ENCODE assay signal across 32 mouse cellular contexts in genomic region chr7:6378441-6378840, GRCm38 (mm10). TPM values are rescaled to one million over a fixed set of nuclear protein-coding genes. Genes with fewer than 3 reads are reported as not detected.
DNase-seq lines count a peak whose midpoint lies in the region; ATAC-seq and TF ChIP-seq lines count a peak whose summit lies in the region.
"Had no signal": no experiment of that assay in that cellular context is flagged by ENCODE, and none has a peak within 500 bp of the region (broad histone marks: within the 10 kb centered on the region; RNA-seq: fewer than 3 reads in every experiment).

No protein-coding gene starts in this region.

- H3K27ac ChIP-seq in layer of hippocampus, adult 2 months: peak overlapping the region; percentile 4; the same call in 1 of the 2 replicates
- no peak overlapping the region for H3K27ac ChIP-seq in neural tube, embryonic 15.5 days (replicated peaks)
- H3K27ac ChIP-seq: embryonic facial prominence, embryonic 10.5 days; forebrain, embryonic 10.5 days; heart, embryonic 13.5 days; kidney, embryonic 15.5 days; liver, embryonic 12.5 days; stomach, postnatal 0 days had no signal

- no peak overlapping the region for H3K9ac ChIP-seq in neural tube, embryonic 15.5 days (replicated peaks)
- H3K9ac ChIP-seq: heart, embryonic 13.5 days; kidney, embryonic 15.5 days; liver, embryonic 12.5 days had no signal

- no peaks in the 10 kb centered on the region for H3K27me3 ChIP-seq in neural tube, embryonic 15.5 days (replicated peaks)
- H3K27me3 ChIP-seq: heart, embryonic 13.5 days; kidney, embryonic 15.5 days; liver, embryonic 12.5 days; Patski had no signal

- peaks cover 21% of the 10 kb centered on the region for H3K36me3 ChIP-seq in neural tube, embryonic 15.5 days
- H3K36me3 ChIP-seq: embryonic facial prominence, embryonic 10.5 days; forebrain, embryonic 10.5 days; kidney, embryonic 15.5 days had no signal

- ATAC-seq in neural tube, embryonic 15.5 days (ENCODE audit: low FRiP score): no peak
- ATAC-seq: forebrain, embryonic 16.5 days; intestine, postnatal 0 days; liver, embryonic 12.5 days; Patski had no signal

- no peak for TF ChIP-seq CTCF in layer of hippocampus, adult 2 months (conservative IDR thresholded peaks at IDR 0.05)

- no peak overlapping the region for H3K4me2 ChIP-seq in neural tube, embryonic 15.5 days
- H3K4me2 ChIP-seq: heart, embryonic 13.5 days; kidney, embryonic 15.5 days; liver, embryonic 12.5 days; midbrain, embryonic 11.5 days had no signal

- H3K4me1 ChIP-seq in neural tube, embryonic 15.5 days: peaks cover 12% of the 10 kb centered on the region

- no peaks in the 10 kb centered on the region for H3K9me3 ChIP-seq in neural tube, embryonic 15.5 days (replicated peaks)
- H3K9me3 ChIP-seq: embryonic facial prominence, embryonic 10.5 days; heart, embryonic 13.5 days; kidney, embryonic 15.5 days; liver, embryonic 12.5 days had no signal

- WGBS in neural tube, embryonic 15.5 days: 84% methylated on average over 8 of the region's 8 CpGs

- H3K4me3 ChIP-seq in layer of hippocampus, adult 2 months: no peak overlapping the region
- H3K4me3 ChIP-seq in neural tube, embryonic 15.5 days (replicated peaks): no peak overlapping the region
- H3K4me3 ChIP-seq: embryonic facial prominence, embryonic 10.5 days; forebrain, embryonic 10.5 days; heart, embryonic 13.5 days; kidney, embryonic 15.5 days; liver, embryonic 12.5 days had no signal

- DNase-seq in layer of hippocampus, adult 2 months (ENCODE audit: low spot score in 2 of 2): peak; percentile 55 to 63
- DNase-seq in layer of hippocampus, postnatal 25 days (ENCODE audit: extremely low spot score in 1 of 2, low spot score in 1 of 2): no peak
- peak; percentile 24 to 27 for DNase-seq in frontal cortex, postnatal 14 days (ENCODE audit: low spot score in 2 of 2)
- DNase-seq in left cerebral cortex, adult 9 months (ENCODE audit: low spot score in 2 of 2): peak; percentile 55 to 82
- DNase-seq in right cerebral cortex, postnatal 14 days: peak; percentile 24
- no peak for DNase-seq in spleen, postnatal 14 days (ENCODE audit: low spot score in 2 of 2)
- DNase-seq in kidney, adult 18-20 months: no peak
- DNase-seq: cerebellum, adult 11-12 months; cerebellum, postnatal 10 days; heart, adult 11 months; heart, postnatal 14 days; kidney, postnatal 4 days; lung, adult 18-20 months; lung, postnatal 10 days had no signal

RNA-seq across cellular contexts. Expression of gene Zfp28, which starts 4.7 kb away (rescaled TPM):
- 1 to 10 TPM; 6.7 to 9.6 TPM for total RNA-seq in layer of hippocampus, adult 2 months (2021)
- total RNA-seq in layer of hippocampus, postnatal 25 days (2021): 1 to 10 TPM; 6.7 to 7.8 TPM
- polyA plus RNA-seq in neural tube, embryonic 15.5 days (2015; fragmentation: Nextera tagmentation; extraction: Ambion mirVana): 13.2 and 13.8 TPM in 2 replicates

RNA-seq across cellular contexts. Expression of gene Zfp78, which starts 15.4 kb away (rescaled TPM):
- 1 to 10 TPM; 4.7 to 5.0 TPM for total RNA-seq in layer of hippocampus, adult 2 months (2021)
- 1 to 10 TPM; 3.8 to 5.6 TPM for total RNA-seq in layer of hippocampus, postnatal 25 days (2021)
- polyA plus RNA-seq in neural tube, embryonic 15.5 days (2015; fragmentation: Nextera tagmentation; extraction: Ambion mirVana): 4.0 and 5.9 TPM in 2 replicates

RNA-seq across cellular contexts. Expression of gene Smim17, which starts 20.1 kb away (rescaled TPM):
- total RNA-seq in layer of hippocampus, adult 2 months (2021): 10 to 100 TPM; 19.7 to 24.1 TPM
- total RNA-seq in layer of hippocampus, postnatal 25 days (2021): 10 to 100 TPM; 18.4 to 22.0 TPM
- polyA plus RNA-seq in neural tube, embryonic 15.5 days (2015; fragmentation: Nextera tagmentation; extraction: Ambion mirVana): 7.8 and 9.5 TPM in 2 replicates
- total RNA-seq: heart, postnatal 14 days; neutrophil, adult 5-6 weeks had no signal
- polyA plus RNA-seq: heart, embryonic 13.5 days; liver, embryonic 12.5 days; small intestine, adult 2 months had no signal

RNA-seq across cellular contexts. Expression of gene Gm20715, which starts 31.6 kb away (rescaled TPM):
- under 1 TPM; 0.25 to 0.54 TPM for total RNA-seq in layer of hippocampus, adult 2 months (2021)
- under 1 TPM; 0.15 to 0.23 TPM for total RNA-seq in layer of hippocampus, postnatal 25 days (2021)
- 0.15 TPM in 1 of 2 replicates, not detected in the other for polyA plus RNA-seq in neural tube, embryonic 15.5 days (2015; fragmentation: Nextera tagmentation; extraction: Ambion mirVana)
- total RNA-seq: adrenal gland, adult 18-20 months; gastrocnemius, adult 8-10 months; heart, postnatal 14 days; neutrophil, adult 5-6 weeks had no signal
- polyA plus RNA-seq: embryonic facial prominence, embryonic 10.5 days; forebrain, embryonic 10.5 days; forebrain, embryonic 16.5 days; heart, embryonic 13.5 days; hindbrain, embryonic 11.5 days; intestine, postnatal 0 days; kidney, embryonic 15.5 days; limb, embryonic 11.5 days; liver, embryonic 12.5 days; midbrain, embryonic 11.5 days; Patski; small intestine, adult 2 months; stomach, postnatal 0 days; thymus, postnatal 0 days had no signal

RNA-seq across cellular contexts. Expression of gene Gm3854, which starts 34.9 kb away (rescaled TPM):
- total RNA-seq in layer of hippocampus, adult 2 months (2021): 1 to 10 TPM; 7.1 to 8.3 TPM
- 1 to 10 TPM; 5.8 to 6.7 TPM for total RNA-seq in layer of hippocampus, postnatal 25 days (2021)
- 7.3 and 9.0 TPM in 2 replicates for polyA plus RNA-seq in neural tube, embryonic 15.5 days (2015; fragmentation: Nextera tagmentation; extraction: Ambion mirVana)
- polyA plus RNA-seq: small intestine, adult 2 months had no signal

Comparison
In these comparisons a context has a peak if more than half of its experiments do, and no peak if none do; other contexts are left out.
1. DNase-seq: peak in layer of hippocampus, adult 2 months (2 of 2), frontal cortex, postnatal 14 days (2 of 2), left cerebral cortex, adult 9 months (2 of 2) and right cerebral cortex, postnatal 14 days (single experiment); none in layer of hippocampus, postnatal 25 days (0 of 2), spleen, postnatal 14 days (0 of 2) and kidney, adult 18-20 months (single experiment).